Mouse (Mus musculus) forebrain, embryonic 16.5 days (tissue): ENCODE results near the gene Pou6f2. TPM values are rescaled to one million over a fixed set of nuclear protein-coding genes. Genes with fewer than 3 reads are reported as not detected.

Source experiments
- ATAC-seq: fragments of 200-750 bp; cut with Nextera tagmentation; 2 replicates; pipeline ENCODE4 v1.8.0; 2017; ENCODE audit warnings: mild to moderate bottlenecking, moderate library complexity
- H3K27ac ChIP-seq: fragments of 300-500 bp; sonication (generic); 2 replicates; pipeline ENCODE4 v1.5.1; 2014; ENCODE audit warnings: low read length, control low read depth
- H3K27me3 ChIP-seq: fragments of 300-500 bp; sonication (generic); replicated peaks from 2 replicates; pipeline ENCODE4 v1.6.1; 2014; ENCODE audit warnings: low read length; ENCODE audit not compliant: control insufficient read depth, insufficient read depth
- H3K36me3 ChIP-seq: fragments of 300-500 bp; sonication (generic); 2 replicates; pipeline ENCODE4 v1.6.1; 2014; ENCODE audit not compliant: control insufficient read depth, insufficient read depth
- H3K4me1 ChIP-seq: fragments of 300-500 bp; sonication (generic); replicated peaks from 2 replicates; pipeline ENCODE4 v1.6.1; 2014; ENCODE audit warnings: low read length; ENCODE audit not compliant: control insufficient read depth, insufficient read depth
- H3K4me2 ChIP-seq: fragments of 300-500 bp; sonication (generic); 2 replicates; pipeline ENCODE4 v1.6.1; 2014; ENCODE audit warnings: mild to moderate bottlenecking, low read length, control low read depth
- H3K4me3 ChIP-seq: fragments of 300-500 bp; sonication (generic); replicated peaks from 2 replicates; pipeline ENCODE4 v1.5.1; 2014; ENCODE audit warnings: mild to moderate bottlenecking, low read length, control low read depth
- H3K9ac ChIP-seq: fragments of 300-500 bp; sonication (generic); replicated peaks from 2 replicates; pipeline ENCODE4 v1.6.1; 2014; ENCODE audit warnings: low read depth, low read length, control low read depth
- H3K9me3 ChIP-seq: fragments of 300-500 bp; sonication (generic); 2 replicates; pipeline ENCODE4 v1.6.1; 2016; ENCODE audit warnings: low read length; ENCODE audit not compliant: control insufficient read depth
- WGBS: fragments of 180-500 bp; shearing (Covaris S2); extraction: QIAGEN DNeasy Blood & Tissue Kit; methylation state at CpG from one replicate; pipeline ENCODE4 v1.1.7; 2014; 5-methylcytosine and 5-hydroxymethylcytosine counted together
- polyA plus RNA-seq: library from polyadenylated mRNA; unstranded; fragments of >200 nt; fragmentation: Nextera tagmentation; extraction: Ambion mirVana; gene quantifications from 2 replicates; pipeline ENCODE4 v1.2.1, GENCODE M21; 2015

Pou6f2 gene
- polyA plus RNA-seq, 1 experiment from 2014 or later: 6.5 TPM

- H3K36me3 ChIP-seq: no peaks in the 10 kb centered on the region
- H3K4me2 ChIP-seq: no peak overlapping the region
- H3K4me1 ChIP-seq: peaks cover 11% of the 10 kb centered on the region
- no peak overlapping the region for H3K27ac ChIP-seq
- ATAC-seq: peak; percentile 74
- H3K9ac ChIP-seq: no peak overlapping the region
- no peak overlapping the region for H3K4me3 ChIP-seq
- no peaks in the 10 kb centered on the region for H3K9me3 ChIP-seq
- WGBS: 21% methylated on average over 6 of the region's 6 CpGs
- H3K27me3 ChIP-seq: no peaks in the 10 kb centered on the region
These were observed 73.4 kb downstream of the Pou6f2 start for GRCm38 (mm10) chr13:18323980-18324678.

DNA sequence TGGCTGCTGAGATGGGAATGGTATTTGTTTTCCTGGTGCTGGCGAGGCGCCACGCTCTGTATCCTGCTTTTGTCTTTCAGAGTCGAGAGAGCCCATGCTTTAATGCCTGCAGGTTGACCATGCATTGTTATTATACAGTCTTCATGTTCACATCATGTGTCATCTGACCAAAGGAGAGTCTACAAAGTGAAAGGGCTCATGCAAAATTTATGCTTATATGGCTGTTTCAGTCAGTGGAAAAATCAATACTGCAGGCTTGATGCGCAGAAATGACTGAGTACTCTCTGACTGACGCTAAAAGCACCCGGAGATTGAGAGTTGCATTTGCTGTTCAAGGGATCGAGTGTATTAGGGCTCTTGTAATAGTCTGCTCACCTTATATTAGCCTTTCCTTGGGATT is 74.1 kb downstream of the Pou6f2 start:
- H3K4me1 ChIP-seq: peaks cover 11% of the 10 kb centered on the region
- H3K9ac ChIP-seq: no peak overlapping the region; the same call in 1 of the 2 replicates
- H3K4me2 ChIP-seq: 0 out of 2 replicates have a peak overlapping the region, but pooled peaks have one; percentile 2
- no peaks in the 10 kb centered on the region for H3K9me3 ChIP-seq
- H3K27ac ChIP-seq: no peak overlapping the region
- H3K27me3 ChIP-seq: no peaks in the 10 kb centered on the region
- no peak overlapping the region for H3K4me3 ChIP-seq
- no peaks in the 10 kb centered on the region for H3K36me3 ChIP-seq
- peak; percentile 57 for ATAC-seq
- WGBS: 52% methylated on average over 8 of the region's 8 CpGs

DNA sequence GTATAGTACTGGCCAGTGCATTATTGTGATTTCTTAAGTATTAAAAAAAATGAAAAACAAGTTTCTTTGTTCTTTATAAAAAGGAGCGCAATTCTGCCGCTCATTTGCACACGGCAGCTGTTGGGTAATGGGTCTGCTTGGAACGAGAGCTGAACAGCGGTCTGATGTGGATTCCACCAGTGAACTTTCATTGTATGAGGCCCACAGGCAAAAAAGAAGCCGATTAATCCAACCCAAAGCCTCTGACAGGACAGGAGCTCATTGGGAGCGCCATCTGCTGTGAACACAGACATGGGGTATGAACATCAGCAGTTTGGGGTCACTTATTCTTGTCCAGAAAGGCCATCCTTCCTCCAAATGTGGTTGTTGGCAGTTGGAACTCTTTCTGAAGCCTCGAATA is 84.9 kb downstream of the Pou6f2 start:
- Histone ChIP-seq H3K36me3 (no peaks in the 10 kb centered on the region), H3K27me3 (no peaks in the 10 kb centered on the region), H3K4me2 (no peak overlapping the region), H3K27ac (no peak overlapping the region), H3K4me1 (peaks cover 3% of the 10 kb centered on the region), H3K9ac (no peak overlapping the region), H3K4me3 (no peak overlapping the region), H3K9me3 (no peaks in the 10 kb centered on the region)
- WGBS: 26% methylated on average over 8 of the region's 8 CpGs
- peak; percentile 67 for ATAC-seq

DNA sequence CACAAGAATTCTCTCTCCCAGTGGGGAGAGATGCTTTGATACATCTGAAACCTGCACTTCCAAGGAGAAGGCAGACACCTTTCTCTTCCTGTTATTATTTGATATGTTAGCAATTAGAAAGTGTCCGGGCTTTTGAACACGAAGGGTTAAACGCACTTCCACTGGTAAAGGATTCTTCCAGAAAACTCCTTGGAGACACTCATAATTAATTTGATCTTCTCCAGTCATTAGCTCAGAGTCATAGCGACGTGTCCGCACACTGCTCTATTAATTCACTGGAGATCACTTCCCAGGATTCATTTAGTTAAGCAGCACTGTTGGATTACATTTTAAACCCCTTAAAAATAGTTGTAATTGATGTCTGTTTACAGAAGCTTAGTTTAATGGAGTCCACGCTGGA is 88.5 kb downstream of the Pou6f2 start:
- H3K9me3 ChIP-seq: no peaks in the 10 kb centered on the region
- no peaks in the 10 kb centered on the region for H3K27me3 ChIP-seq
- no peaks in the 10 kb centered on the region for H3K36me3 ChIP-seq
- no peak overlapping the region for H3K9ac ChIP-seq
- ATAC-seq: no peak
- no peak overlapping the region for H3K4me3 ChIP-seq
- H3K27ac ChIP-seq: no peak overlapping the region
- H3K4me2 ChIP-seq: no peak overlapping the region
- 34% methylated on average over 7 of the region's 7 CpGs for WGBS
- peaks cover 3% of the 10 kb centered on the region for H3K4me1 ChIP-seq

GRCm38 (mm10) chr13:18306506-18307145 is 90.9 kb downstream of the Pou6f2 start:
- no peaks in the 10 kb centered on the region for H3K27me3 ChIP-seq
- H3K36me3 ChIP-seq: no peaks in the 10 kb centered on the region
- no peaks in the 10 kb centered on the region for H3K9me3 ChIP-seq
- H3K4me3 ChIP-seq: no peak overlapping the region
- H3K9ac ChIP-seq: no peak overlapping the region
- H3K4me1 ChIP-seq: no peaks in the 10 kb centered on the region
- no peak for ATAC-seq
- whole genome bisulfite sequencing: 74% methylated on average over 7 of the region's 7 CpGs
- H3K4me2 ChIP-seq: no peak overlapping the region
- H3K27ac ChIP-seq: no peak overlapping the region

DNA sequence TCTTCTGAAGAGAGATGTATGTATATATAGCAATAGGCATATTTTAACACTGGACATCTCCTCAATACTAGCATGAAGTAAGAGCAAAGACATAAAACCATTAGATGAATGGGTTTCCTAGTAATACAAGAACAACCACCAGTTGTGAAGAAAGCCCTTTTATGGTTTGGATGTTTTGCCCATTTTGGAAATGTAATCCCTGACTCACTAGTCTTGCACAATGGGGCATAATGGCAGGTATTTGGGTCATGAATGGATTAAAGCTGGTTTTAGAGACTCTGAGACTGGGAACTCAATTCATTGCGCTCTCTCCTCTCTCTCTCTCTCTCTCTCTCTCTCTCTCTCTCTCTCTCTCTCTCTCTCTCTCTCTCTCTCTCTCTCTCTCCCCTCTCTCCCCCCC is 97.5 kb downstream of the Pou6f2 start:
- Histone ChIP-seq H3K4me2 (no peak overlapping the region), H3K27ac (no peak overlapping the region), H3K27me3 (no peaks in the 10 kb centered on the region), H3K9me3 (no peaks in the 10 kb centered on the region), H3K4me1 (no peaks in the 10 kb centered on the region), H3K9ac (no peak overlapping the region), H3K4me3 (no peak overlapping the region), H3K36me3 (no peaks in the 10 kb centered on the region)
- WGBS: 64% methylated on average over 1 of the region's 1 CpGs
- no peak for ATAC-seq

GRCm38 (mm10) chr13:18293438-18293837 is 104.0 kb downstream of the Pou6f2 start:
- Histone ChIP-seq H3K36me3 (no peaks in the 10 kb centered on the region), H3K4me3 (no peak overlapping the region), H3K9me3 (no peaks in the 10 kb centered on the region), H3K4me2 (no peak overlapping the region), H3K27me3 (no peaks in the 10 kb centered on the region), H3K4me1 (no peaks in the 10 kb centered on the region), H3K9ac (no peak overlapping the region), H3K27ac (no peak overlapping the region)
- ATAC-seq: no peak
- 94% methylated on average over 1 of the region's 1 CpGs for WGBS

DNA sequence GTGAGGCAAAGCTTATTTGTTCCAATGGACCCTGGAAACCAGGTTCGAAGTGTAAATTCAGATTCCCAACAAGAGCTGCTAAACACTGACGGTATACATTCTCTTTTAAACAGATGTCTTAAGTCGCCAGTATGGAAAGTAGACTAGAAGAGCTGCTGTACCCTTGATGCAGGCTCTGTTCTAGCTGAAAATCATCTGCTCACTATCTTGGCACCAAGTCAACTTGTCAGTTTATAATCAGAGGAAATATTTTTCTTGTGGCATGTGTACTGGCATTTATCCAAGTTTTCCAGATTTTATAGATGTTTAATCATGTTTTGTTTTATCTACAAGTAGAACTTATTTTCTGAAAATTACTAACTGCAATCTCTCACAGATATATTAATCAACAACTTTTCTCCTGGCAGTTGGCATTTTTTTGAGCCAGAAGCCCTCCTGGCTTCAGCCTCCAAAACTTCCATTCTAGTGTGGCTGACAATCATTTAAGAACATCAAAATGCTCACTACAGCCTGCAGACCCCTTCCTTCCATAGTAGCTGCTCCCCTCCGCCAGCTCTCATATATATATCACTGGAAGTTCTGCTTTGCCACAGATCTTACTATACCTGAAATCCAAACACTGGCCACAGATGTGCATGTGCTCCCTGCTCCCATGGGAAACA is 107.1 kb downstream of the Pou6f2 start:
- no peak overlapping the region for H3K4me3 ChIP-seq
- H3K36me3 ChIP-seq: no peaks in the 10 kb centered on the region
- no peak overlapping the region for H3K9ac ChIP-seq
- ATAC-seq: peak; percentile 76
- H3K4me1 ChIP-seq: no peaks in the 10 kb centered on the region
- WGBS: 64% methylated on average over 4 of the region's 4 CpGs
- no peak overlapping the region for H3K4me2 ChIP-seq
- no peaks in the 10 kb centered on the region for H3K27me3 ChIP-seq
- no peak overlapping the region for H3K27ac ChIP-seq
- no peaks in the 10 kb centered on the region for H3K9me3 ChIP-seq

- Histone ChIP-seq H3K36me3 (no peaks in the 10 kb centered on the region), H3K27me3 (no peaks in the 10 kb centered on the region), H3K27ac (no peak overlapping the region), H3K4me1 (0 out of 2 replicates have a peak, but pooled peaks cover 4% of the 10 kb centered on the region), H3K9me3 (no peaks in the 10 kb centered on the region), H3K4me3 (no peak overlapping the region), H3K4me2 (no peak overlapping the region), H3K9ac (no peak overlapping the region)
- 65% methylated on average over 7 of the region's 7 CpGs for WGBS
- ATAC-seq: no peak
These were observed 110.0 kb downstream of the Pou6f2 start for GRCm38 (mm10) chr13:18287536-18287935.
